Comparison of ENCODE assay signal across 12 mouse cellular contexts in genomic region chr9:120943757-120944156, GRCm38 (mm10).
"Had no signal": no experiment of that assay in that cellular context is flagged by ENCODE, and none has a peak within 500 bp of the region (broad histone marks: within the 10 kb centered on the region; RNA-seq: fewer than 3 reads in every experiment).

No protein-coding gene starts in this region.

- H3K9me3 ChIP-seq: intestine, embryonic 15.5 days; kidney, embryonic 15.5 days; limb, embryonic 12.5 days; lung, embryonic 15.5 days; midbrain, embryonic 15.5 days; neural tube, embryonic 12.5 days had no signal

- ATAC-seq: intestine, embryonic 15.5 days; midbrain, embryonic 15.5 days had no signal

- H3K9ac ChIP-seq: intestine, embryonic 15.5 days; kidney, embryonic 15.5 days; limb, embryonic 12.5 days; lung, embryonic 15.5 days; midbrain, embryonic 15.5 days; neural tube, embryonic 12.5 days had no signal

- H3K4me2 ChIP-seq: intestine, embryonic 15.5 days; kidney, embryonic 15.5 days; limb, embryonic 12.5 days; lung, embryonic 15.5 days; midbrain, embryonic 11.5 days; midbrain, embryonic 15.5 days; neural tube, embryonic 12.5 days had no signal

- H3K4me3 ChIP-seq: intestine, embryonic 15.5 days; kidney, embryonic 15.5 days; limb, embryonic 12.5 days; lung, embryonic 15.5 days; midbrain, embryonic 15.5 days; neural tube, embryonic 12.5 days had no signal

- DNase-seq: kidney, adult 2 months; kidney, postnatal 25 days; layer of hippocampus, adult 9-11 months; layer of hippocampus, postnatal 36 days; thymus, postnatal 36 days had no signal

- H3K27me3 ChIP-seq: intestine, embryonic 15.5 days; kidney, embryonic 15.5 days; limb, embryonic 12.5 days; lung, embryonic 15.5 days; midbrain, embryonic 15.5 days; neural tube, embryonic 12.5 days had no signal

- H3K36me3 ChIP-seq: intestine, embryonic 15.5 days; midbrain, embryonic 15.5 days; neural tube, embryonic 12.5 days had no signal

- H3K27ac ChIP-seq: intestine, embryonic 15.5 days; kidney, embryonic 15.5 days; limb, embryonic 12.5 days; lung, embryonic 15.5 days; midbrain, embryonic 15.5 days; neural tube, embryonic 12.5 days had no signal
